Comparison of ENCODE assay signal across 8 mouse cellular contexts in genomic region chr5:123396901-123397464, GRCm38 (mm10). TPM values are rescaled to one million over a fixed set of nuclear protein-coding genes. Genes with fewer than 3 reads are reported as not detected.
DNase-seq lines count a peak whose midpoint lies in the region; ATAC-seq and TF ChIP-seq lines count a peak whose summit lies in the region.

No protein-coding gene starts in this region.

- no peak for ATAC-seq in lung, postnatal 0 days
- ATAC-seq in embryonic facial prominence, embryonic 14.5 days (ENCODE audit: low read depth), result no peak
- no peak for ATAC-seq in limb, embryonic 13.5 days (ENCODE audit: low FRiP score, low read depth)
- no peak for ATAC-seq in stomach, embryonic 15.5 days (ENCODE audit: insufficient read depth, low FRiP score, low read depth)
- no peak for ATAC-seq in monocyte, adult 5-6 weeks (replicated peaks; ENCODE audit: insufficient number of reproducible peaks, low FRiP score, low TSS enrichment, poor library complexity, severe bottlenecking)

- H3K4me3 ChIP-seq in lung, postnatal 0 days (ENCODE audit: low read depth, low read length), result peak overlapping the region; percentile 96
- H3K4me3 ChIP-seq in embryonic facial prominence, embryonic 14.5 days (ENCODE audit: low read depth, low read length), result peak overlapping the region; percentile 68
- H3K4me3 ChIP-seq in limb, embryonic 13.5 days, result peak overlapping the region; percentile 93
- peak overlapping the region; percentile 89 for H3K4me3 ChIP-seq in stomach, embryonic 15.5 days (replicated peaks)

- H3K4me1 ChIP-seq in lung, postnatal 0 days (ENCODE audit: insufficient read depth, low read depth, low read length), result peaks cover 19% of the 10 kb centered on the region; the same call in 1 of the 2 replicates
- H3K4me1 ChIP-seq in embryonic facial prominence, embryonic 14.5 days (ENCODE audit: control insufficient read depth, insufficient read depth, low read length), result peaks cover 28% of the 10 kb centered on the region
- H3K4me1 ChIP-seq in limb, embryonic 13.5 days, result peaks cover 39% of the 10 kb centered on the region
- peaks cover 22% of the 10 kb centered on the region for H3K4me1 ChIP-seq in stomach, embryonic 15.5 days

- no peaks in the 10 kb centered on the region for H3K27me3 ChIP-seq in lung, postnatal 0 days (replicated peaks; ENCODE audit: insufficient read depth, low read length)
- no peaks in the 10 kb centered on the region for H3K27me3 ChIP-seq in embryonic facial prominence, embryonic 14.5 days (replicated peaks; ENCODE audit: control insufficient read depth, insufficient read depth, low read length)
- H3K27me3 ChIP-seq in limb, embryonic 13.5 days, result no peaks in the 10 kb centered on the region
- no peaks in the 10 kb centered on the region for H3K27me3 ChIP-seq in stomach, embryonic 15.5 days (replicated peaks)

- H3K9me3 ChIP-seq in lung, postnatal 0 days (ENCODE audit: low read length), result no peaks in the 10 kb centered on the region
- H3K9me3 ChIP-seq in embryonic facial prominence, embryonic 14.5 days (ENCODE audit: control insufficient read depth, low read length), result no peaks in the 10 kb centered on the region
- no peaks in the 10 kb centered on the region for H3K9me3 ChIP-seq in limb, embryonic 13.5 days
- H3K9me3 ChIP-seq in stomach, embryonic 15.5 days, result no peaks in the 10 kb centered on the region

- peak overlapping the region; percentile 16; the same call in 1 of the 2 replicates for H3K27ac ChIP-seq in lung, postnatal 0 days (ENCODE audit: low read length)
- H3K27ac ChIP-seq in embryonic facial prominence, embryonic 14.5 days (replicated peaks; ENCODE audit: low read depth, low read length), result no peak overlapping the region
- no peak overlapping the region for H3K27ac ChIP-seq in limb, embryonic 13.5 days
- H3K27ac ChIP-seq in stomach, embryonic 15.5 days, result no peak overlapping the region

- 25% methylated on average over 8 of the region's 8 CpGs for WGBS in lung, postnatal 0 days
- WGBS in embryonic facial prominence, embryonic 14.5 days, result 50% methylated on average over 8 of the region's 8 CpGs
- WGBS in limb, embryonic 13.5 days, result 64% methylated on average over 8 of the region's 8 CpGs
- 47% methylated on average over 8 of the region's 8 CpGs for WGBS in stomach, embryonic 15.5 days

- DNase-seq in lung, postnatal 0 days (ENCODE audit: low spot score), result peak; percentile 52
- DNase-seq in lung, postnatal 25 days (ENCODE audit: low spot score), result no peak
- DNase-seq in embryonic facial prominence, embryonic 14.5 days (ENCODE audit: low spot score), result no peak
- no peak for DNase-seq in T-cell, adult 2 months (ENCODE audit: low spot score)
- DNase-seq in left cerebral cortex, adult 11 months (ENCODE audit: low spot score), result no peak

- no peak for TF ChIP-seq EP300 in lung, postnatal 0 days (IDR thresholded peaks at IDR 0.05)

- peak overlapping the region; percentile 90 for H3K4me2 ChIP-seq in lung, postnatal 0 days (replicated peaks; ENCODE audit: low read depth, low read length)
- peak overlapping the region; percentile 87 for H3K4me2 ChIP-seq in embryonic facial prominence, embryonic 14.5 days (ENCODE audit: low read depth, low read length)
- H3K4me2 ChIP-seq in limb, embryonic 13.5 days (replicated peaks), result peak overlapping the region; percentile 93
- peak overlapping the region; percentile 75 for H3K4me2 ChIP-seq in stomach, embryonic 15.5 days

- 0 out of 2 replicates have a peak overlapping the region, but pooled peaks have one; percentile 23 for H3K9ac ChIP-seq in lung, postnatal 0 days (replicated peaks; ENCODE audit: low read depth)
- H3K9ac ChIP-seq in embryonic facial prominence, embryonic 14.5 days (ENCODE audit: low read depth, low read length), result peak overlapping the region; percentile 86
- peak overlapping the region; percentile 95 for H3K9ac ChIP-seq in limb, embryonic 13.5 days
- H3K9ac ChIP-seq in stomach, embryonic 15.5 days, result no peak overlapping the region

- TF ChIP-seq CTCF in lung, postnatal 0 days (IDR thresholded peaks at IDR 0.05), result no peak

- H3K36me3 ChIP-seq in lung, postnatal 0 days (ENCODE audit: insufficient read depth, low read length), result no peaks in the 10 kb centered on the region
- H3K36me3 ChIP-seq in embryonic facial prominence, embryonic 14.5 days (ENCODE audit: control insufficient read depth, insufficient read depth, low read length), result no peaks in the 10 kb centered on the region
- no peaks in the 10 kb centered on the region for H3K36me3 ChIP-seq in limb, embryonic 13.5 days
- no peaks in the 10 kb centered on the region for H3K36me3 ChIP-seq in stomach, embryonic 15.5 days

RNA-seq across cellular contexts. Expression of gene Mlxip, which starts 2.4 kb away (rescaled TPM):
- polyA plus RNA-seq in lung, postnatal 0 days (2015; fragmentation: Nextera tagmentation; extraction: Ambion mirVana), result 11.2 and 11.5 TPM in 2 replicates
- polyA plus RNA-seq in embryonic facial prominence, embryonic 14.5 days (2014; fragmentation: Nextera tagmentation; extraction: Ambion mirVana), result 17.7 and 18.8 TPM in 2 replicates
- 13.9 and 15.1 TPM in 2 replicates for polyA plus RNA-seq in limb, embryonic 13.5 days (2015; fragmentation: Nextera tagmentation; extraction: Ambion mirVana)
- 19.1 and 24.4 TPM in 2 replicates for polyA plus RNA-seq in stomach, embryonic 15.5 days (2015; fragmentation: Nextera tagmentation; extraction: Ambion mirVana)
- total RNA-seq in monocyte, adult 5-6 weeks (2017), result 17.5 to 37.6 TPM (median 22.9 TPM) in 3 replicates

RNA-seq across cellular contexts. Expression of gene Bcl7a, which starts 53.3 kb away (rescaled TPM):
- polyA plus RNA-seq in lung, postnatal 0 days (2015; fragmentation: Nextera tagmentation; extraction: Ambion mirVana), result 7.7 and 7.9 TPM in 2 replicates
- 19.1 and 19.7 TPM in 2 replicates for polyA plus RNA-seq in embryonic facial prominence, embryonic 14.5 days (2014; fragmentation: Nextera tagmentation; extraction: Ambion mirVana)
- 31.2 and 33.1 TPM in 2 replicates for polyA plus RNA-seq in limb, embryonic 13.5 days (2015; fragmentation: Nextera tagmentation; extraction: Ambion mirVana)
- polyA plus RNA-seq in stomach, embryonic 15.5 days (2015; fragmentation: Nextera tagmentation; extraction: Ambion mirVana), result 19.9 and 21.0 TPM in 2 replicates
- 1.3 to 5.0 TPM (median 2.7 TPM) in 3 replicates for total RNA-seq in monocyte, adult 5-6 weeks (2017)
